Mouse (Mus musculus): ENCODE results near the gene Gng7. TPM values are rescaled to one million over a fixed set of nuclear protein-coding genes. Genes with fewer than 3 reads are reported as not detected.
A peak's percentile ranks its signal among the peaks of the same experiment; 100 is the strongest.

Gene Gng7
- polyA plus RNA-seq, 1 experiment: 1.9 TPM

- no peak for TF ChIP-seq CTCF (conservative IDR thresholded peaks at IDR 0.05; ENCODE audit: insufficient read depth, insufficient read length, low read depth, low read length)
- no peak for TF ChIP-seq POLR2A (IDR thresholded peaks at IDR 0.05; ENCODE audit: low read depth, low read length)
- Histone ChIP-seq H3K27me3 (replicated peaks; ENCODE audit: control insufficient read depth, insufficient read depth, low read length) (no peaks in the 10 kb centered on the region), H3K4me1 (ENCODE audit: control insufficient read depth, insufficient read depth, low read length) (peaks cover 7% of the 10 kb centered on the region; the same call in 1 of the 2 replicates), H3K36me3 (ENCODE audit: control insufficient read depth, insufficient read depth, low read length) (no peaks in the 10 kb centered on the region), H3K4me3 (ENCODE audit: insufficient read depth, low read depth, low read length) (peak overlapping the region; percentile 73), H3K27ac (ENCODE audit: insufficient read depth, low read depth, low read length) (no peak overlapping the region)
- WGBS: 7% methylated on average over 25 of the region's 25 CpGs
- no peak for DNase-seq
Observed at GRCm38 (mm10) chr10:80899591-80900317, 115.0 kb downstream of the Gng7 start.

GRCm38 (mm10) chr10:80899074-80899473 is 115.7 kb downstream of the Gng7 start:
- no peak overlapping the region for H3K27ac ChIP-seq (ENCODE audit: insufficient read depth, low read depth, low read length)

More at GRCm38 (mm10) chr10:80899074-80899473, 115.7 kb downstream of the Gng7 start:
- TF ChIP-seq CTCF (conservative IDR thresholded peaks at IDR 0.05; ENCODE audit: insufficient read depth, insufficient read length, low read depth, low read length) (no peak), POLR2A (IDR thresholded peaks at IDR 0.05; ENCODE audit: low read depth, low read length) (no peak)
- H3K4me1 ChIP-seq (ENCODE audit: control insufficient read depth, insufficient read depth, low read length): peaks cover 7% of the 10 kb centered on the region; the same call in 1 of the 2 replicates
- no peaks in the 10 kb centered on the region for H3K36me3 ChIP-seq (ENCODE audit: control insufficient read depth, insufficient read depth, low read length)
- H3K4me3 ChIP-seq (ENCODE audit: insufficient read depth, low read depth, low read length): no peak overlapping the region
- H3K27me3 ChIP-seq (replicated peaks; ENCODE audit: control insufficient read depth, insufficient read depth, low read length): no peaks in the 10 kb centered on the region
- no peak for DNase-seq
- 82% methylated on average over 8 of the region's 8 CpGs for WGBS

Other genes starting within 250 kb of the Gng7 start
- 22.6 and 23.1 TPM in 2 replicates for gene Sf3a2, start 216.7 kb downstream of the Gng7 start, polyA plus RNA-seq (2012; rRNA removed)
- gene Plekhj1, start 216.3 kb downstream of the Gng7 start, polyA plus RNA-seq (2012; rRNA removed): 36.9 and 39.3 TPM in 2 replicates
- 0.17 and 0.23 TPM in 2 replicates for gene Amh, start 209.7 kb downstream of the Gng7 start, polyA plus RNA-seq (2012; rRNA removed)
- gene Jsrp1, start 201.4 kb downstream of the Gng7 start, polyA plus RNA-seq (2012; rRNA removed): 0.20 and 3.2 TPM in 2 replicates
- gene Oaz1, start 188.3 kb downstream of the Gng7 start, polyA plus RNA-seq (2012; rRNA removed): 1,045 and 1,074 TPM in 2 replicates
- gene Lingo3, start 170.9 kb downstream of the Gng7 start, polyA plus RNA-seq (2012; rRNA removed): 0.03 and 0.09 TPM in 2 replicates
- 79.0 and 98.1 TPM in 2 replicates for gene Lsm7, start 159.7 kb downstream of the Gng7 start, polyA plus RNA-seq (2012; rRNA removed)
- 58.2 and 88.0 TPM in 2 replicates for gene Sppl2b, start 159.7 kb downstream of the Gng7 start, polyA plus RNA-seq (2012; rRNA removed)
- gene Tmprss9, start 143.1 kb downstream of the Gng7 start, polyA plus RNA-seq (2012; rRNA removed): 0.33 and 0.52 TPM in 2 replicates
- 375 and 474 TPM in 2 replicates for gene Timm13, start 114.0 kb downstream of the Gng7 start, polyA plus RNA-seq (2012; rRNA removed)
- gene Lmnb2, start 96.7 kb downstream of the Gng7 start, polyA plus RNA-seq (2012; rRNA removed): 8.5 and 10.1 TPM in 2 replicates
- 10.1 and 11.3 TPM in 2 replicates for gene Gadd45b, start 84.9 kb downstream of the Gng7 start, polyA plus RNA-seq (2012; rRNA removed)
- 0.04 and 0.25 TPM in 2 replicates for gene Diras1, start 10.7 kb upstream of the Gng7 start, polyA plus RNA-seq (2012; rRNA removed)
- gene Slc39a3, start 22.5 kb upstream of the Gng7 start, polyA plus RNA-seq (2012; rRNA removed): 37.5 and 39.6 TPM in 2 replicates
- 183 and 212 TPM in 2 replicates for gene Sgta, start 45.2 kb upstream of the Gng7 start, polyA plus RNA-seq (2012; rRNA removed)
- gene Thop1, start 55.1 kb upstream of the Gng7 start, polyA plus RNA-seq (2012; rRNA removed): 22.2 and 26.1 TPM in 2 replicates
- gene Creb3l3, start 83.9 kb upstream of the Gng7 start, polyA plus RNA-seq (2012; rRNA removed): 0.20 and 0.52 TPM in 2 replicates
- gene Map2k2, start 91.0 kb upstream of the Gng7 start, polyA plus RNA-seq (2012; rRNA removed): 173 and 180 TPM in 2 replicates
- gene Zbtb7a, start 120.3 kb upstream of the Gng7 start, polyA plus RNA-seq (2012; rRNA removed): 36.0 and 37.1 TPM in 2 replicates
- 34.6 and 36.8 TPM in 2 replicates for gene Pias4, start 153.0 kb upstream of the Gng7 start, polyA plus RNA-seq (2012; rRNA removed)
- 1,330 and 1,454 TPM in 2 replicates for gene Eef2, start 161.7 kb upstream of the Gng7 start, polyA plus RNA-seq (2012; rRNA removed)
- gene Dapk3, start 168.1 kb upstream of the Gng7 start, polyA plus RNA-seq (2012; rRNA removed): 52.9 and 54.0 TPM in 2 replicates
- gene 4930442H23Rik, start 168.9 kb upstream of the Gng7 start, polyA plus RNA-seq (2012; rRNA removed): not detected in 2 replicates
- gene Nmrk2, start 187.1 kb upstream of the Gng7 start, polyA plus RNA-seq (2012; rRNA removed): 0.97 TPM in 1 of 2 replicates, not detected in the other
- 0.05 and 0.39 TPM in 2 replicates for gene Atcay, start 215.9 kb upstream of the Gng7 start, polyA plus RNA-seq (2012; rRNA removed)
- gene Zfr2, start 218.2 kb upstream of the Gng7 start, polyA plus RNA-seq (2012; rRNA removed): 4.6 and 6.0 TPM in 2 replicates
- gene Matk, start 238.0 kb upstream of the Gng7 start, polyA plus RNA-seq (2012; rRNA removed): 0.57 and 1.5 TPM in 2 replicates

Data from kidney, adult 2 months (tissue).